Mouse (Mus musculus) lung, embryonic 15.5 days (tissue): ENCODE measurements around the gene Gltpd2. TPM values are rescaled to one million over a fixed set of nuclear protein-coding genes. Genes with fewer than 3 reads are reported as not detected.

Experiments used
- ATAC-seq: fragments of 200-750 bp; cut with Nextera tagmentation; 2 replicates; pipeline ENCODE4 v1.8.0; 2017; ENCODE audit warnings: moderate number of reproducible peaks, borderline replicate concordance; ENCODE audit not compliant: low FRiP score, low TSS enrichment; ENCODE audit errors: extremely low read depth
- H3K27ac ChIP-seq: fragments of 300-500 bp; sonication (generic); 2 replicates; pipeline ENCODE4 v1.5.1; 2015; ENCODE audit warnings: moderate library complexity, mild to moderate bottlenecking, inconsistent platforms
- H3K27me3 ChIP-seq: fragments of 300-500 bp; sonication (generic); 2 replicates; pipeline ENCODE4 v1.6.1; 2015; ENCODE audit warnings: inconsistent platforms
- H3K36me3 ChIP-seq: fragments of 300-500 bp; sonication (generic); 2 replicates; pipeline ENCODE4 v1.6.1; 2015; ENCODE audit warnings: inconsistent platforms
- H3K4me1 ChIP-seq: fragments of 300-500 bp; sonication (generic); 2 replicates; pipeline ENCODE4 v1.6.1; 2015; ENCODE audit warnings: inconsistent platforms
- H3K4me2 ChIP-seq: fragments of 300-500 bp; sonication (generic); 2 replicates; pipeline ENCODE4 v1.6.1; 2015; ENCODE audit warnings: inconsistent platforms, mild to moderate bottlenecking, moderate library complexity
- H3K4me3 ChIP-seq: fragments of 300-500 bp; sonication (generic); 2 replicates; pipeline ENCODE4 v1.5.1; 2015; ENCODE audit warnings: mild to moderate bottlenecking, inconsistent platforms
- H3K9ac ChIP-seq: fragments of 300-500 bp; sonication (generic); 2 replicates; pipeline ENCODE4 v1.6.1; 2015; ENCODE audit warnings: inconsistent platforms
- H3K9me3 ChIP-seq: fragments of 300-500 bp; sonication (generic); 2 replicates; pipeline ENCODE4 v1.6.1; 2016; ENCODE audit warnings: inconsistent platforms
- WGBS: fragments of 180-500 bp; shearing (Covaris S2); methylation state at CpG from one replicate; pipeline ENCODE4 v1.1.7; 2015; 5-methylcytosine and 5-hydroxymethylcytosine counted together
- polyA plus RNA-seq: library from polyadenylated mRNA; unstranded; fragments of >200 nt; fragmentation: Nextera tagmentation; extraction: Ambion mirVana; gene quantifications from 2 replicates; pipeline ENCODE4 v1.2.1, GENCODE M21; 2015

Gene Gltpd2
- polyA plus RNA-seq, 1 experiment from 2014 or later: 0.62 TPM

DNA sequence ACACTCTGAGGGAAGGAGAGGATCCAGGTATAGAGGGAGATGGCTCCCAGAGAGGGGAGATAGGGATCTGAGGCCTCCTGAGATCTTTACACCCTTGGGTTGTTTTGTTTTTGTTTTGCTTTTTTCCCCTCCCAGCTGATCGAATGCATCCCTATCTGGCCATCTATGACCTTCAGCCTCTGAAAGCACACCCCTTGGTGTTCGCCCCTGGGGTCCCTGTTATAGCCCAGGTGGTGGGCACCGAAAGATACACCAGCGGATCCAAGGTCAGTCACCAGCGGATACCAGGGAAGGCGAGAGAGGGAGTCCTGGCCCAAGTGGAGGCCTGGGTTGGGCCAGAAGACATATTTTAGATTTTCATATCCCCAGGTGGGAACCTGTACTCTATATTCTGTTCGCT lies 21.9 kb downstream of the Gltpd2 start:
- Histone ChIP-seq H3K36me3 (no peaks in the 10 kb centered on the region), H3K4me1 (peaks cover 6% of the 10 kb centered on the region; the same call in 1 of the 2 replicates), H3K4me2 (peak overlapping the region; percentile 69), H3K27me3 (no peaks in the 10 kb centered on the region), H3K9ac (peak overlapping the region; percentile 54; the same call in 1 of the 2 replicates), H3K27ac (no peak overlapping the region), H3K4me3 (peak overlapping the region; percentile 59), H3K9me3 (no peaks in the 10 kb centered on the region)
- no peak for ATAC-seq
- 87% methylated on average over 7 of the region's 7 CpGs for WGBS

DNA sequence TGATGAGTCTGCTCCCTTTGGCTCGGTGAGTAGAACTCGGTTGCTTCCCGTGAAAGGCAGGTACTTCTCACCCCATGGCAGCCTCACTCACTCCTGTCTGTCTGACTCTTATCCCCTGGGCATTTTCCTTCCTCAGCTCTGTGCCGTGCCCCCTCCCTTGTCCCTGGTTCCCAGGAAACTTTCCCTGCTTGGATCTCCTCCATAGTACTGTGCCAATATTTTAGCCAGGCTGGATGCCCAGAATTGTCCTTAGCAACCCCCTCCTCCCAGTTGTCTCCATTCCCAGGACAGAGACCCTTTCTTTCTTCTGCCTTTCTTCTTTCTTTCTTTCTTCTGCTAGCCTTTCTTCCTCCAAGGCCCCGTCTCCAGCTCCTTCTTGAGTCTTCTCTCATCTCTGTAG lies 22.4 kb downstream of the Gltpd2 start:
- 70% methylated on average over 5 of the region's 5 CpGs for WGBS
- 0 out of 2 replicates have a peak overlapping the region, but pooled peaks have one; percentile 69 for H3K4me2 ChIP-seq
- no peaks in the 10 kb centered on the region for H3K9me3 ChIP-seq
- no peaks in the 10 kb centered on the region for H3K27me3 ChIP-seq
- no peak overlapping the region for H3K9ac ChIP-seq
- no peaks in the 10 kb centered on the region for H3K36me3 ChIP-seq
- H3K4me3 ChIP-seq: no peak overlapping the region
- ATAC-seq: no peak
- peaks cover 6% of the 10 kb centered on the region; the same call in 1 of the 2 replicates for H3K4me1 ChIP-seq
- H3K27ac ChIP-seq: no peak overlapping the region

DNA sequence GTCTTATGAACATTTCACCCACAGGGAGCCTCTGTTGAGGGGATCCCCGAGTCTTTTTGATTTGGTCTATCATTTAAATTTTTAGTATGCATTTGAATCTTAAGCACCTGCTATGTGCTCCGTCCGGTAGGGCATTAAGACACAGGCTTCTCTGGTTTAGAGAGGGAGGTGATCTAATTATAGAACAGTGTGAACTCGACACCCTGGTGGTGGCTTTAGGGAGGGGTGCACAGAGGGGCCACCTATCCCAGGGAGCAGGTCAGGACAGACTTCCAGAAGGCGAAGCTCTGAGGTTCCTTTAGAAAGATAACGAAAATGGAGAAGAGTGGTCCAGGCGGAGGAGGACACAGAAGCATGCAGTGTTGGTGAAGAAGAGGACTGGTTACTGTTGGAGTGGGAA lies 25.5 kb downstream of the Gltpd2 start:
- Histone ChIP-seq H3K4me1 (peaks cover 6% of the 10 kb centered on the region; the same call in 1 of the 2 replicates), H3K27ac (no peak overlapping the region), H3K9ac (no peak overlapping the region), H3K27me3 (no peaks in the 10 kb centered on the region), H3K4me3 (no peak overlapping the region), H3K36me3 (no peaks in the 10 kb centered on the region), H3K4me2 (no peak overlapping the region), H3K9me3 (no peaks in the 10 kb centered on the region)
- 54% methylated on average over 7 of the region's 7 CpGs for WGBS
- no peak for ATAC-seq

DNA sequence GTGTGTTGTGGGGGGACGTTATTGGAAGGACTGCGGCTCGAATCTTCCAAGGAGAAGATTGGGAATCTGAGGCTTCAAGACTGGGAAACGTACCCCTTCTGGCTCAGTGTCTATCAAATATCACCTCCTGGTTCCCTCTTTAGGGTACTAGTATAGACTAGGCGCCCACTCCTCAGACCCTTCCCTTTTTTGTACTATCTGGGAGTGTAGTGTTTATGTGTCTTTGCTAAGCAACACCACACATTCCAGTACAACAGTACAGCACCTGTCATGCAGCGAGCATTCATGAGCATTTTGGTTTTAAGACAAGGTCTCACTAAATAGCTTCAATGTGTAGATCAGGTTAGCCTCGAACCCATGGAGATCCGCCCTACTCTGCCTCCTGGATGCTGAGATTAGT lies 32.5 kb downstream of the Gltpd2 start:
- no peak overlapping the region for H3K9ac ChIP-seq
- H3K27ac ChIP-seq: no peak overlapping the region
- no peaks in the 10 kb centered on the region for H3K4me1 ChIP-seq
- H3K36me3 ChIP-seq: no peaks in the 10 kb centered on the region; the same call in 1 of the 2 replicates
- no peak for ATAC-seq
- WGBS: 85% methylated on average over 8 of the region's 8 CpGs
- H3K4me2 ChIP-seq: no peak overlapping the region
- H3K9me3 ChIP-seq: no peaks in the 10 kb centered on the region
- H3K27me3 ChIP-seq: no peaks in the 10 kb centered on the region
- no peak overlapping the region for H3K4me3 ChIP-seq

DNA sequence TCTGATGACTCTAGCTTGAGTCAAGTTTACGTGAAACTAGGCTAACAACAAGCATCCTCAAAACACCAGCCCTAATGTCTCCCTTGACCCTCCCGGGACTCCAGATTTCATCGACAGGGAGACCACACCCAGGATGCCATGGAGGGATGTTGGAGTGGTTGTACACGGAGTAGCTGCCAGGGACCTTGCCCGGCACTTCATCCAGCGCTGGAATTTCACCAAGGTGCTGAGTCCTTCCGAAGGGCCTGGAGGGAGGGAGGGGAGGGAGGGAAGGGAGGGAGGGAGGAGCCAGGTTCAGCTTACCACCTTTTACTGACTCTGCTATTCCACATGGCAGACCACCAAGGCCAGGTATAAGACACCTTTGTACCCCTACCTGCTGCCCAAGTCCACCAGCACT lies 34.9 kb downstream of the Gltpd2 start:
- Histone ChIP-seq H3K9ac (no peak overlapping the region), H3K27me3 (no peaks in the 10 kb centered on the region), H3K4me1 (no peaks in the 10 kb centered on the region), H3K9me3 (no peaks in the 10 kb centered on the region), H3K4me3 (no peak overlapping the region), H3K27ac (no peak overlapping the region), H3K4me2 (no peak overlapping the region), H3K36me3 (no peaks in the 10 kb centered on the region; the same call in 1 of the 2 replicates)
- WGBS: 15% methylated on average over 6 of the region's 7 CpGs
- 0 out of 2 replicates have a peak, but pooled peaks have one; percentile 8 for ATAC-seq

DNA sequence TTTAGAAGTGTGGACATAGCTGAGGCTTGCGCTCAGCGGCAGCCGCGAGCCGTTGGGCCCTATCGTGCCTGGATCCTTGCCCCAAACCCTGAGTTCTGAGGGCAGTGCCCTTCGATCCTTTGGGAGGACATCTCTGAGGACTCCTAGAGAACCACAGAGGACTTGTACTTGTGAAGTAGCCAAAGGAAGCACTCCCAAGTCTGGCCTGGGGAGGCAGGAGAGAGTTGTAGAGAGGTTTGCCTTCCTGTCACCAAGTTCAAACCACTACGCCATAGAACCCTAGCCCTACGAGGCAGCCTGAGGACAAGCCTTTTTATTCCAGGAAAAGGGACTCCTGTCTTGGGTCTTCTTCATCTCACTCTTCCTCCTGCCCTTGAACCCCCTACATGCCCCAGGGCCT lies 38.5 kb downstream of the Gltpd2 start:
- Histone ChIP-seq H3K4me1 (peaks cover 4% of the 10 kb centered on the region; the same call in 1 of the 2 replicates), H3K36me3 (no peaks in the 10 kb centered on the region; the same call in 1 of the 2 replicates), H3K27ac (no peak overlapping the region), H3K9me3 (no peaks in the 10 kb centered on the region), H3K27me3 (no peaks in the 10 kb centered on the region), H3K9ac (no peak overlapping the region), H3K4me3 (no peak overlapping the region), H3K4me2 (no peak overlapping the region)
- ATAC-seq: no peak
- WGBS: 82% methylated on average over 9 of the region's 9 CpGs

DNA sequence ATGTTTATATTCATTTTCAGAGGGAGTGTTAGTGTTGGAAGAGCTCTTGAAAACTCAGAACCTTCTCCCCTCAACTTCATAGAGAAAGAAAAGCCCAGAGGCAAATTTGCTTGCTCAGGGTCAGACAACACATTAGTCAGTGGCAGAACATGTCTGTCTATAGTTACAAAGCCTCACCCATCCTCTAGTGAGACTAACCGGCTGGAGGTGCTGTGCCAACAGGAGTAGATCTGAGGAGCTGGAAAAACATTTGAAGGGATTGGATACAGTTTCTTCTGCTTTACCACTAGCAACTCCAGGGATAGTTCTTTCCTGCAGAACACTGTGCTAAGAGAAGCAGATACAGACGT lies 42.9 kb downstream of the Gltpd2 start:
- ATAC-seq: no peak; the same call in 1 of the 2 replicates
- H3K4me2 ChIP-seq: peak overlapping the region; percentile 91
- peak overlapping the region; percentile 85 for H3K4me3 ChIP-seq
- H3K27me3 ChIP-seq: no peaks in the 10 kb centered on the region
- peak overlapping the region; percentile 77 for H3K9ac ChIP-seq
- no peaks in the 10 kb centered on the region for H3K9me3 ChIP-seq
- peak overlapping the region; percentile 85 for H3K27ac ChIP-seq
- 2% methylated on average over 2 of the region's 2 CpGs for WGBS
- no peaks in the 10 kb centered on the region for H3K36me3 ChIP-seq
- peaks cover 17% of the 10 kb centered on the region for H3K4me1 ChIP-seq

DNA sequence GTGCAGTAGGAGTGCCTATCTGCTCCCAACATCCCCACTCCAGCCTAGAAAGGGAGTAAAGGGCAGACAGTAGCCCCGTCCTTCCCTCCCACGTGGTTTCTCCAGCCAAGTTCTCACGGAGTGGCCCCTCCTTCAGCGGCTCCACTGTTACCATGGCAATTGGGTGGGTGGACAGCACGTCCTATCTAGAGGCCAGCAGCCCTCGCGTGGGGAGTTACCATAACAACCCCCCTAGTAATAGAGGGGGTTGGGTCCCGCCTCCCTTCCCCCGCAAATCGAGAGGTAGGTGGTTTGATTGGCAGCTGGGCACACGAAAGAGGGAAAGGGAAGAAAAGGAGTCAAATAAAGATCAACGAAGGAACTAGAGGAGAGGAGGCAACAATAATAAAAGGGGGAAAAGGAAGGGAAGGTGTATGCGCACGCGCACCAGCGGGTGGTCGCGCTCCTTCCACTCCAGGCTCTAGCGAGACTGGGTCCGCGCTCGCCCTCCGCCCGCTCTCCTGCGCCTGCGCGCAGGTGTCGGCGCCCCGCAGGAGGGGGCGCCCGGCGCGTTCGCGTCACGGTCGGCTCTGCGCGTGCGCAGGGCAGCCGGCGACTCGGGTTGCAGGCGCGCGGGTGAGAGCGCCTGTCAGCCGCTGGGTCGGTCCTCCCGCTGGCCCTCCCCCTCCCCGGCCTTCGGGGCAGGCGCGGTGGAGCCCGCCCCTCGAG lies 43.4 kb downstream of the Gltpd2 start, which contains the start of gene Mink1:
Mink1 (plus strand) TSS at position 595 of the 708 bp plus-strand sequence.
- H3K36me3 ChIP-seq: no peaks in the 10 kb centered on the region
- H3K9me3 ChIP-seq: no peaks in the 10 kb centered on the region
- peaks cover 17% of the 10 kb centered on the region for H3K4me1 ChIP-seq
- WGBS: under 1% methylated on average over 47 of the region's 57 CpGs
- peak within 1 kb of the TSS; percentile 85 for H3K4me3 ChIP-seq
- peak within 1 kb of the TSS; percentile 91 for H3K4me2 ChIP-seq
- peak within 1 kb of the TSS; percentile 77 for H3K9ac ChIP-seq
- H3K27me3 ChIP-seq: no peaks in the 10 kb centered on the region
- H3K27ac ChIP-seq: peak within 1 kb of the TSS; percentile 85
- ATAC-seq: peak; percentile 88

DNA sequence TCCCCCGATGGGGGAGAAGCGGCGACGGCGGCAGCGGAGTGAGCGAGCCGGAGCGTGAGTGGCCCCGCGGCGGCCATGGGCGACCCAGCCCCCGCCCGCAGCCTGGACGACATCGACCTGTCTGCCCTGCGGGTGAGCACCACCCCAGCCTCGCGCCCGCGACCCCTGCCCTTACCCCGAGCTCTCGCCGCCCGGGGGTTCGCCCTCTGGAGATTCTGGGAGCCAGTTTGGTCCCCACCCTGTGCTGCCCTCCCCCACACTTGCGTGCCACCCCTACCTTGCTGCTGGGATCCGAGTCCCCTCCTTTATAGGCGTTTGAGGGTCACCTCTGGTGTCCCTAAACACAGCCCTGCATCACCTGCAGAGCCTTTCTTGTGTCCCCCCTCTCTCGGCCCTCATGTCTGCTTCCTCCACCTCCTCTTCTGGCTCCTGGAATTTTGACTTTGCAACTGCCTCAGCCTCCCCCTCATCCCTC lies 44.0 kb downstream of the Gltpd2 start:
- Histone ChIP-seq H3K4me3 (peak overlapping the region; percentile 85), H3K27me3 (no peaks in the 10 kb centered on the region), H3K4me2 (peak overlapping the region; percentile 91), H3K4me1 (peaks cover 17% of the 10 kb centered on the region), H3K27ac (peak overlapping the region; percentile 85), H3K36me3 (no peaks in the 10 kb centered on the region), H3K9ac (peak overlapping the region; percentile 77), H3K9me3 (no peaks in the 10 kb centered on the region)
- WGBS: under 1% methylated on average over 26 of the region's 31 CpGs
- no peak; the same call in 1 of the 2 replicates for ATAC-seq

DNA sequence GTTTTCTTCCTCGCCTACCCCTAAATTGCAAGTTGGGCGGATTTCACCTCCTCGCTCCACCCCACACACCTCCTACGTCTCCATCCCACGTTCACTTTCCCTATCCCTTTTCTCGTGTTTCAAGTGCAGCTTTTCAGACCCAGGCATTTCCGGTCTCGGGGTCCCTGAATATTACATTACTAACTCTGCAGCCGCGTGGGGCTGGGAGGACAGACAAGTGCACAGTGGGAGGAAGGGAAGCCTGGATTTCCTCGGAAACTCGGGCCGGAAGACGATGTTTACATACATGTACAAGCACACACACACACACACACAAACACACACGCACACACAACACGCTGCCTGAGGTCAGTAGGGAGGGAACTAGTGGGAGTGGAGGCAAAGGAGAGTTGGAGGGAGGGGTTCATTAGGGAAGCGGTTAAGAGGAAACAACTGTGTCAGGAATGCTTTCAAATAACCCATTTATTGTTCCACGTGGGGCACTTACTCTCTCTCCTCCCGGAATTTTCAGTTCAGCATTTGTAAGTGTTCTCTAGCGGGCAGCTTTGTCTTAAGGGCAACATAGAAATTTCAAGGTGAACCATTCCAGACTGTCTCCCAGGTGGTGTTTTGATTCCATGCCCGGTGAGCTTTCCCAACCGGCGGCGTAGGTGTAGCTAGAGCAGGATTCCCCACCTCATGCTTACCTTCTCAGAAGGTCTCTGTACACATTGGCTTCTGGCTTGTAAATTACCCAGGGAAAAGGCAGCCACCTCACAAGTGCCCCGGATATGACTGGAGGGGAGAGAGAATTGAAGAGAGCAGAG lies 44.7 kb downstream of the Gltpd2 start:
- no peaks in the 10 kb centered on the region for H3K27me3 ChIP-seq
- 2% methylated on average over 25 of the region's 25 CpGs for WGBS
- H3K36me3 ChIP-seq: no peaks in the 10 kb centered on the region
- H3K4me1 ChIP-seq: peaks cover 17% of the 10 kb centered on the region
- peak overlapping the region; percentile 85 for H3K27ac ChIP-seq
- no peaks in the 10 kb centered on the region for H3K9me3 ChIP-seq
- ATAC-seq: peak; percentile 11; the same call in 1 of the 2 replicates
- H3K4me3 ChIP-seq: peak overlapping the region; percentile 85
- peak overlapping the region; percentile 77 for H3K9ac ChIP-seq
- peak overlapping the region; percentile 91 for H3K4me2 ChIP-seq

DNA sequence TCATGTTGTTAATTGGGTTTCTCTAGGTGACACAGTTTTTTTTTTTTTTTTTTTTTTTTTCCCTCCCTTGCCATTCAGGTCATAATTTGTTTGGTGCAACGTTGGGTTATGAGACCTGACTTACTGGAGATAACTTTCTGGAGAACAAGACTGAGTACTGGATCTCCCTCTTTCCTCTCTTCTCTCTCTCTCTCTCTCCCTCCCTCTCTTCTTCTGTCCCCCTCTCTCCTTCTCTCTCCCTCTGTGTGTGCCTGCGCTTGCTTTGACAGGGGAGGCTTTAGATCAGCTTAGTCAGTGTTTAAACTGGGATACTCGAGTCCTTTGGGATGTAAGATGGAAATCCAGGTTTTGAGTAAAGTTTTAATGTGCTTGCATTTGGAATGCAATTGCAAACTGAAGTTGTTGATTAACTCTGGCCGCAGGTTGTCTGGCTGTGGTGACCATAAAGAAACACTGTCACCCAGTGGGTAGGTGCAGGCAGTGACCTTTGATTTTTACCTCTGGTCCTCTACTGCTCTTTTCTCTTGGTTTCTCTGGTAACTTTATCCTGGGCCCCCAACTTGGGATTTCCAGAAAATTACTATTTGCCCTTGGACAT lies 45.4 kb downstream of the Gltpd2 start:
- Histone ChIP-seq H3K4me2 (peak overlapping the region; percentile 91), H3K36me3 (no peaks in the 10 kb centered on the region), H3K9me3 (no peaks in the 10 kb centered on the region), H3K4me1 (peaks cover 17% of the 10 kb centered on the region), H3K4me3 (peak overlapping the region; percentile 85), H3K9ac (peak overlapping the region; percentile 77; the same call in 1 of the 2 replicates), H3K27me3 (no peaks in the 10 kb centered on the region), H3K27ac (peak overlapping the region; percentile 85)
- no peak for ATAC-seq
- WGBS: 30% methylated on average over 4 of the region's 4 CpGs
